Mouse (Mus musculus): ENCODE results near the gene Lsg1.

The Lsg1 gene

DNA sequence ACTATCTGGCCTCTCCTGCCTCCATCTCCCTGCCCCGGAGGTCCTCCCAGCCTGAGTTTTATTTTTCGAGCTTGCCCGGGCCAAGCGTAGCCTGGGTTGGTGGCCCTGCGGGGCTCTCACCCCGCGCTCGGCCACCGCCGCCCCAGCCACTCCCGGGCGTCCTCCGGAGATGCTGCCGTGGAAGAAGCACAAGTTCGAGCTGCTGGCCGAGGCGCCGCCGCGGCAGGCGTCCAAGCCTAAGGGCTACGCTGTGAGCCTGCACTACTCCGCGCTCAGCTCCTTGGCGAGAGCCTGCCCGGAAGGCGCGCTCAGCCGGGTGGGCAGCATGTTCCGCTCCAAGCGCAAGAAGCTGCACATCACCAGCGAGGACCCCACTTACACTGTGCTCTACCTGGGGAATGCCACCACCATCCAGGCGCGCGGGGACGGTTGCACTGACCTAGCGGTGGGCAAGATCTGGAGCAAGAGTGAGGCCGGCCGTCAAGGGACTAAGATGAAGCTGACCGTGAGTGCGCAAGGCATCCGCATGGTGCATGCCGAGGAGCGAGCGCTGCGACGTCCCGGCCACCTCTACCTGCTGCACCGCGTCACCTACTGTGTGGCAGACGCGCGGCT is 13.1 kb upstream of the Lsg1 start:
- in situ Hi-C loops (cut with MseI, MboI) = no loop called here

DNA sequence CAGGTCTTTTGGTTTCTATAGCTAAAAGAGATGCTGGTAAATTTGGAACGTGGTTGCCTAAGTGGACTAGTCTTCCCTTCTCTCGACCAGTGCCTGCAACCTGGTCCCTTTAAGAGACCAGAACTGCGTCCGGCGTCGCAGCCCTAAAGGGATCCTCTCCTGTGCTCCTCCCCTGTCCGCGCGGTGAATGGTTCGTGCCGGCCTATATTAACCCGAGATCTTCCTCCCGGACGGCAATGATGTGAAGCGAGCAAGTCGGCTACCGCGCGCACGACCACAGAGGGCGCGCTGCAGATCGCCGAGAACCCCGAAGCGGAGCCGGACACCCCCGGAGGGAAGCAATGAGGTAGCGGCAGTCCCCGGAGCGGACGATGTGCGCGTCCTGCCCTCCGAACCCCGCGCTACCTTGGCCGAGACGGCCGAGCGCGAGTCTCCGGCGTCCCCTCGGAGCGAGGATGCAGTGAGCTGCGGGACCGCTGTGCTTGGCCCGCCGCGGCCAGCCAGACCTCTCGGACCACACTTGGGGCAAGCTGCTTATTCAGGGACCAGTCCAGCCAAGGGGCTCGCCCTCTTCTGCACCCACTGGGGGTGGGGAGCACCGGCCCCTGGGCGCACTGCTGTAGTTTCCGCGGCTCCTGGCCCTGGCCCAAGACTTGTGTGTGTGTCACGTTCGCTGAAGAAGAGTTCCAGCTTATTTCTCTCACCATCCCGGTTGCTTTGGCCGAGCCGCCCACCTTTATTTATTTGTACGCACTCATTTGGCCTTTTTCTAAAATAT is 12.3 kb upstream of the Lsg1 start, which contains the start of gene Fam43a:
Gene Fam43a, plus strand, starts transcription at position 233 of the 778 bp plus-strand sequence.
- in situ Hi-C loops (cut with MseI, MboI) = loop anchor here (10.0 kb wide), 5 partner anchors 275 to 475 kb away; no protein-coding TSS in a partner anchor

DNA sequence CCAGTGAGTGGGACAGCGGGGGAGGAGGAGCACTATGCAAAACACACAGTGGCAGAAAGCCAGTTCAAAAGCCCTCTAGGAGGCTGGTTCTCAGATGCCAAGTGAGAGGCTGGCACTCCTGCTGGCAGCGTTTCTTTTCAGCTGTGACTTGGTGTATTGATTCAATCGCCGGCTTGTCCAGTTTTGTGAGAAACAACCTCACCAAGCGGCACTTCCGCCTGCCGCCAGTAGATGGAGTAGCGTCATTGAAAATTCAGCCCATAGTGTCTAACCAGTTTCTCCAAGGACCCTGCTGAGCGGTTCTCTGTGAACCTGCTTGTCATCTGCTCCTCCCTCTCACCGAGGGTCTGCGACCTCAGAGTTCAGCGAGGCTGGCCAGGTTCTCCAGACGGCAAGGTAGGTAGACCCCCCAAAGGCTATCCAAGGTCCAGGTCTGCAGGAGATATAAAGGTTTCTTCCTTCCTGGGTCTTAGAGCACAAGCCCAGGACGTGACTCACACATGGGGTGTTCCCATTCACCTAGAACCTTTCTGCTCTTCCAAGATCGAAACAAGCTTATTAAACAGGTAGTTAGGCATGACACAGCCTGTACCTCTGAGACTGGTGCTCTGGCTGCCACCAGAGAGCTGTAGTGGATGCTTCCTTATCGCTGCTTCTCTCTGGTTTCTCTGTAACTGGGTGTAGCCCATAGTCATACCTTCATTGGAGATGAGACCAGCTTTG is 9.7 kb upstream of the Lsg1 start:
- in situ Hi-C loops (cut with MseI, MboI) = loop anchor here (10.0 kb wide), 5 partner anchors 278 to 478 kb away; no protein-coding TSS in a partner anchor

DNA sequence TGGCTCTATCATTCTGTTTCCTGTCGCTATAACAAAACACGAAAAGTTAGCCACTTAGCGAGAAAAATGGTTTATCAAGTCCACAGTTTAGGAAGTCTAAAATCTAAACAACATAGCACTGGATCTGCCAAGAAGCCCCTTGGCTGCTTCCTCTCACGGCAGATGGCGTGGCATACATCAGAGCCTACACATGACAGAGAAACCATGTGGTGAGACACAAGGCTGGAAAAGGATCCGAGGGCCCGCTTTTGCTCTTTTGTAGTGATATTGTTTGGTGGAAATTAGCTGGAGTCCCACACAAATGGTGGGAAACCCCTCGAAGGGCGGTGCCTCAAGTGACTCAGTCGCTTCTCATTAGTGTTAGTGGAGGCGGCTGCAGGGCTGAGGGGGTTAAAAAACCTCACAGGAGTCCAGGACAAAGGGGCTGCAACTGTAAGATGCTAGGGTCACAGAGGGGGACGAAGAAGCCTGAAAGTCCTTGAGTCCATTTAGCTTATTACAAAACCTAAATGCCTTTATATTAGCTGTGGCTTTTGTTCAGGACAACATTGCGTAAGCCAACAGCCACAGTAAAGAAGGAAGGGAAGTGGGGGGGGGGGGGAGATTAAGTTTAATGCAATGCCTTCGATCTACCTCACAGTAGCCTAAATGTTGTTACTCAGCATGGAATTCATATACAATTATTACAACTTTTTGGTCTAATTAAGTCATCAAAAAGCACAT is 8.6 kb upstream of the Lsg1 start:
- in situ Hi-C loops (cut with MseI, MboI) = loop anchor here (10.0 kb wide), 5 partner anchors 279 to 479 kb away; no protein-coding TSS in a partner anchor

DNA sequence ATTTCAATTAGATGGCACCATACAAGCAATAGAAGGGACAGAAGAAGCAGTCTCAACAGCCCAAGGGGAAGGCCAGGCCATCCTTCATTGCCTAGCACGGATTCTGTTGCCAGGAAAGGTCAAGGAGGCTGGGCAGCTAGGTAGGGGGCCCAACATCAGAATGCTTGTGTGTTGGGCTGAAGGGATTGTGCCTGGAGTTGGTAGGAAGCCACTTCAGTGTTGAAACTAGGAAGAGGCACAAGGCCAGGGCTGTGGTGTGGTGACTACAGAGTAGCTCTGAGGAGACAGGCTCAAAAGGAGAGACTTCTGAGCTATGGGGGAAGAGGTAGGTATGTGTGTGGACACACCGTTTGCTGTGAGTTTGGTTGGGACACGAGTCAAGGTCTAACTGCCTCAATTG is 8.0 kb upstream of the Lsg1 start:
- in situ Hi-C loops (cut with MseI, MboI) = loop anchor here (10.0 kb wide), 5 partner anchors 279 to 479 kb away; no protein-coding TSS in a partner anchor

DNA sequence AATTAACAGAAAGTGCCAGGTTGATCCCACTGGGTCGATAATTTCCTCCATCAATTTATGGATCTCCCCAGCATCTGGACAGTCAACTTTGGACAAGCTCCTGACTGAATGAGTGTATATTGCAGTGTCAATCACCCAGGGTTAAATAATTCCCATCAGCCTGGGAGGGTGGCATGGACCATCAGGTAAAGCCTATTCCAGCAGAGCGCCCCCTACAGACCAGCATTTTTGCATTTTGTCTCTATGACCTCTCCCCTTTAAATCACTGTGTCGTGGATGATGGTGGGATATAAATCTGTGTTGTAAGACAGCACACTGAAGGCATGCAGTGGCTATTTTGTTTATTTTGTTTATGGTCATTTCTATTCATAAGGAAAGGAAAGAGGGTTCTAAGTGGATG is 4.6 kb upstream of the Lsg1 start:
- in situ Hi-C loops (cut with MseI, MboI) = loop anchor here (10.0 kb wide), 5 partner anchors 283 to 483 kb away; no protein-coding TSS in a partner anchor

DNA sequence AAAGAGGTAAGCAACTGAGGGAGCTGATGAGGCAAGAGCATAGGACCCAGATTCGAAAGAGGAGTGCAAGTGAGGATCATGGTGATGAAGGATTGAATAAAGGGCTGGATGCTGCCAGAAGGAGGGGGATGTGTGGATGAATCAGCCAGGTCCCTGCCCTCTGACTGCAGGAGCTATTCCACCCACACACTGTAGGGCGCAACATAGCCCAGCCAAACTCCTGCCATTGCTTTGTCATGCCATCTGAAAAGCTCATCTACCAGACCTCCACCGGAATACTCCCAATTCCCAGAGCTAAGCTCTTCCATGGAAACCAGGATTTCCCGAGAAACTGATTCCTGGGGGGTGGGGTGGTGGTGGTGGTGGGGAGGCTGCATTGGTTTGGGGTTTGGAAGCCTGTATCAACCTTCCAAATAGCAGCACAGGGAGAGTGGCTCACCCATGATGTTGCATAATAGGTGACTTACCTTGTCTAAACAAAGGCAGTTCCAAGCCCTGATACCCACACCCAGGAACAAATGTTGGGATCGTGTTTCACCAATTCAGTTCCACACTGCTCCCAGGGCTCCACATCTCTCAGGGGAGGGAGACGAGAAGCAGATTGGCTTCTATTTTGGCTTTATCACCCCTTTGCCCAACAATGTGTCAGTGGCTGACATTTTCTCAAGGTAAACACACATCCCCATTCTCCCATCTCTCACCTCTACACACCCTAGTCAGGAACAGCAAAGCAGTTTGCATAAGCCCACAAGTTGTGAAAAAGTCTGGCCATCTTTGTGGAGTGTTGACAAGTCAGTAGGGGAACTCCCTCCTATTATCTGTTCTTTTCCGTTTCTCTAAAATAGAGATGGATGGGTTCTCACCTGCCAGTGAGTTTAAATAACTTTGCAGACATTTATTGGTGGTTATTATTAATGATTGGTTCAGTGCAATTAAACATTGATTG is 3.1 kb upstream of the Lsg1 start:
- in situ Hi-C loops (cut with MseI, MboI) = loop anchor here (10.0 kb wide), 5 partner anchors 284 to 484 kb away; no protein-coding TSS in a partner anchor

DNA sequence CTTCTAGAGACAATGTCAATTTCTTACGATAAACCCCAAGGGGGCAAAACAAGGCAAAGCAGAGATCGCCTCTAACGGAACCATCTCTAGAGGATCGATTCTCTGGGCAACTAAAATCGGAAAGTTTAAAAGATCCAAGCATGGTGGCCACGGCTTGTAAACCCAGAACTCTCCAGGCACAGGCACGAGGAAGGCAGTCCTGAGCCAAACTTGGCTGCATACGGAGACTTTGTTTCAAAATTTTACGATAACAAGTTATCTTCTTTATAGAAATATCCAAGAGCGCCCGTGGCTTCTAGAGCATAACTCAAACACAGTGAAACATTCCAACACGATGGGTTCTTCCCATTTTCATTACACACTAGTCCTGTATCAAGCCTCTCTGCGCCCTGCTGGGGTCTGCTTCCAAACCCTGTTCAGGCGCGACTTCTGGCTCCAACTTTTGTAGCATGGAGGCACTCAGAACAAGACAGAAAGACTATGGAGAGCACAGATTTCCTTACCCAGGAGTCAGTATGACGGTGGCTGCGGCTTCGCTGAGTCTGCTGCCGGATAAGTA is 378 bp downstream of the Lsg1 start:
- in situ Hi-C loops (cut with MseI, MboI) = no loop called here

DNA sequence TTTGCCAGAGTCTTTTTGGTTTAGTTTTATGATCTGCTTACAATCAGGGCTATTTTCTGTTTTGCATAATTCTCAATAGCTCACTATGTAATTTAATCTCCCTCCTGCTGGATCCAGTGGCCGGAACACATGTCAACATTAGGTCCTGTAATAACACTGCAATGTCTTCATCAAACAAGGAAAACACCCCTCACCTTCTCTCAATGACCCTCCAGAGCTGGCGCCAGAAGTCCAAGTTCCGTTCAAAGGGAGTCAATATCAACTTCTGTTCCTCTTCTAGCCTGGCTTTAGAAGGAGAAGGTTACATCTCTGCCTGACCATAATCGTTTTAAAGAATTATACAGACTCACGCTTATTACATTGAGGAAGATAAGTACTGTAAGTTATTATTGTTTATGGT is 6.6 kb downstream of the Lsg1 start:
- in situ Hi-C loops (cut with MseI, MboI) = no loop called here

DNA sequence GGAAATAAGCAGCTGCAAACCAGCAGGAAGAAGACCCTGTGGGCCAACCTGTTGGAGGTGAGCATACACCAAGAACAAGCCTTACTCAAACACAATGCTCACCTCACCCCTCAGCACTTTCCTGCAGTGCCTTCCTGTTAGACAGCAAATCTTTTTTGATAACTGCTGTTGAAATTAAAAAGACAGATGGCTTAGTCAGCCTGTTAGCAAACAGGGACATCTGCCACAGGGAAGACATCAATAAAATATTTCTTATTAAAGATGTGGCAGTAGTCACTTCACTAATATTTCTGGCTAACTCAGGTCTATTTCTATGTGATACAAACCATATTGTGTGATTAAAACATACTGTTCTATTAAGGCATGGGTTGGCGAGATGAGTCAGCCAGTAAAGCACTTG is 11.0 kb downstream of the Lsg1 start:
- in situ Hi-C loops (cut with MseI, MboI) = no loop called here

DNA sequence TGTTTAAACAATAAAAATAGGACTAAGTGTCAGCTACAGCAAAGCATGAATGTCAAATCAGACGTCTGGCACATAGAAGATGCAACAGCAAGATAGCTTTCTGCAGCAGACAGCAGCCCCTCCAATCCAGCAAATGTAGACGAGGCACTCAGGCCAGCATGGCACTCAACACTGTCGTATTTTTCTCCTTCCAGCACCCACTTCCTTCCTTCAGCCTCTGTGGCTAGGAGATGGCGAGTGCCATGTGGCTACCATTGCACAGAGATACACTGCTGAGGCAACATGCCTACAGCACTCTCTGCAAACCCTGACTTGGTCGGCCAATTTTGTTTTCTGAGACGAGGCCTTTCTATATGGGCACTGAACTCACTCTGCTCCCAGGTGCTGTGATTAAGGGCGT is 11.6 kb downstream of the Lsg1 start:
- in situ Hi-C loops (cut with MseI, MboI) = no loop called here

DNA sequence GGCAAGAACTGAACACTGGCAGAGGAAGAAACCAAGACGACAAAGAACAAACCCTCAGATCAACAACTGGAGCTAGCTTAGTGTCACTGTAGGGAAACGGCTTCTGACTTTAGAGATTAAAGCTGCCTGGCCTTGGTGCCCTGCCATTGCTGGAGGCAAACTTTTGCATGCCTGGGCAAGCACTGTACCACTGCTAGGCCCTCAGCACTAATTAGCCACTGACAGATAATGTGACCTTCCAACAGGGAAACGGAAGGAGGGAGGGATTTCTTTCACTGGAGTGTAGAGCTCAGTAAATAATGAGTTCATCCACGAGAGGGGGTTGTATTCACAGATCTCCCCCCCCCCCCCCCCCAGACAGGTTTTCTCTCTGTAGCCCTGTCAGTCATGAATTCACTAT is 15.2 kb downstream of the Lsg1 start:
- in situ Hi-C loops (cut with MseI, MboI) = no loop called here

DNA sequence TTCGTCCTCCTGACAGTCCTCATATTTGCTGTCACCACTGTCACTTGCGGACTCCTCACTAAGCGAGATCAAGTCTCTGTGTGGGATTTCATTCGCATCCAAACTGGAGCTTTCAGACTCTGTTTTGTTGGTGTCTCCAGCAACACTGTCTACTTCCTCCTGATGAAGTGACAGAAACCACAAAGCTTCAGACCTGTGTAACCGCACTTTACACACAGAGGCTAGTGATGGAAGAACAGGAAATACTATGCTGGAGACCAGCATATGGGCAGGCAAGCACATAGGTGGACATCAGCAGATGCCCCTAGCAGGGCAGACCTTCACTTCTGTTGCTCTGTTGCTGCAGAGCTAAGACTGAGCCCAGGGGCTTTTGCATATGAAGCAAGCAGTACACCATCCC is 16.0 kb downstream of the Lsg1 start:
- in situ Hi-C loops (cut with MseI, MboI) = no loop called here

DNA sequence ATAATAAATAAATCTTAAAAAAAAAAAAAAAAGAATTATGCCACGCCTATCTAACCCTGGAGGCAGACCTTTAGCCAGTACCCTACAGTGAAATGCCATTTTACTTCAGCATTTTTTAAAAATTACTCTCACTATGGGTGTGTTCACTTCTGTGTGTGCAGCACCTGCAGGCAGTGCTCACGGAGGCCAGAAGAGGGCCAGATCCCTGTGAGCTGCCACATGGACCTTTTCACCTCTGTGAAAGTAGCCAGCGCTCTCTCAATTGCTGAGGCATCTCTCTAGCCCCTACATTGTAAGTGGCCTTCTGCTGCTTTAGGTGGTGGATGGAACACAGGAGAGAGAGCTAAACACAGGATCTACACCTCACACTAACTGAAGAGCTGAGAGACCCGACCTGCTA is 17.2 kb downstream of the Lsg1 start:
- in situ Hi-C loops (cut with MseI, MboI) = no loop called here

DNA sequence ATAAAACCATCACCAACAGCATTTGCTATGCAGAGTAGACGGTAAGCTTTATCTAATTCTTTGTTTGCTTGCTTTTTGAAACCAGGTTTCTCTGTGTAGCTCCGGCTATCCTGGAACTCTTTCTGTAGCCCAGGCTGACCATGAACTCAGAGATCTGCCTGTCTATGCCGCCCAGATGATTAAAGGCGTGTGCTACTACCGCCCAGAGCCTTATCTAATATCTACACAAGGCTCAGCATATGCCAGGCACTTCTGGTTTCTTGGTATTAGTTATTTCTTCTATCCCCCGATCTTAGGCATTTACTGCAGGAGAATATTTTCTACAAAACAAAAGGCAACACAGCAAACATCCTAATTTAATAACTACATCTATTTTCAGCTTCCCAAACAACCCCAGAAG is 21.8 kb downstream of the Lsg1 start:
- in situ Hi-C loops (cut with MseI, MboI) = no loop called here

DNA sequence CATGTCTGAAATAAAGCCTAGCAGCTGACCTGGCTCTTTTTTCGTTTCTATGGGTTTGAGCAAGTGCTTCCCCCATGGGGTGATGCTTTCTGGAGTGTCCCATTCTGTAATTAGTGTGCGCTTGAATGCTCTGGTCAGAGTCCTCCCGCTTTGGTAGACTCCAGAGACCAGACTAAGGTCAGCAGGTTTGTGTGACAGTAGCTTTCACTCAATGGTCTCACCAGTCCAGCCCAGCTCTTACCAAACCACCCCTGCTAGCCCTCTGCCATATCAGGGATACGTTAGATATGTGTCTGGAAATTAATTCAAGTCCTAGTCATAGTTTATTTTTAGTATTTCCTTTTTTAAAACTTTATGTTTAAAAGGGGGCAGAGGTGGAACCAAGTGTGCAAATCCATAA is 26.8 kb downstream of the Lsg1 start:
- in situ Hi-C loops (cut with MseI, MboI) = no loop called here

DNA sequence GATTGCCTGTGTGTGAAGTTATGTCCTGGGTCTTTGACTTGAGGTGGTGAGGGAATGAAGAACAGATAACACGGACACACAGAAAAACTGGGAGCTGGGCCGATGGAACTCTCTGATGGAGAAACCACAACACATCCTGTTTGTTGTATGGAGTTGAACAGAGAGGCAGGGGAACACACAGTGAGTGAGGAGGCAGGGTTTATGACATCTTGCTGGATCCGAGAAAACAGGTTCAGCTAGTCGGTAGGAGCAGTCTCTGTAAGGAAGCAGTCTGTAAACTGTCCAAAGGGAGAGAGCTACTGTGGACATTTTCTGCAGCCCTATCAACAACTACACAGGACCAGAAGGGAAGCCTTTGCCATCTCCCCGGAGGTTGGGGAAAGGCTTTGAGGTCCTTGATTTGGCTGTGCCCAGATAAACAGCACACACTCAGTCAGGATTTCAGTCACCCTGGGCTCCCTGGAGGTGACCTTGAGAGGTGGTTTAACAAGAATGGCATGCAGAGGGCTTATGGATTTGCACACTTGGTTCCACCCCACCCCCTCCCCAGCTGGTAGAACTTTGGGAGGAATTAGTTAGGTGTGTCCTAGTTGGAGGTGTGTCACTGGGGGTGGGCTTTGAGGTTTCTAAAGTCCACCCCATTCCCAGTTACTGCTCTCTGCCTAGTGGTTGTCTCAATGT is 27.9 kb downstream of the Lsg1 start:
- in situ Hi-C loops (cut with MseI, MboI) = no loop called here

DNA sequence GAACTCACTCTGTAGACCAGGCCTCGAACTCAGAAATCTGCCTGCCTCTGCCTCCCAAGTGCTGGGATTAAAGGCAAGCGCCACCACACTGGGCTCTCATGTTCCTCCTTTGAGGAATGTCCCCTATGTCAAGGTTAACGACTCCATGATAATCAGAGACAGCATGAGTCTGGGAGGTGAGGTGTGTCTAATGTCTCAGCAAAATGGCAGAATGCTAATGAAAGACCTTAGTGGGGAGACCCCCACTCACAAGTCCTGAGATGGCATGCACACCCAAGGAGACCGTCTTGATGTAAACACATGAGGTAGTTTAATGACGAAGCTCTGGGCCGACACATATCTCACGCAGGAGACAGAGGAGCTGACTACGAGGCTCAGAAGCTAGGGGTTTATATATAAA is 33.3 kb downstream of the Lsg1 start:
- in situ Hi-C loops (cut with MseI, MboI) = no loop called here

DNA sequence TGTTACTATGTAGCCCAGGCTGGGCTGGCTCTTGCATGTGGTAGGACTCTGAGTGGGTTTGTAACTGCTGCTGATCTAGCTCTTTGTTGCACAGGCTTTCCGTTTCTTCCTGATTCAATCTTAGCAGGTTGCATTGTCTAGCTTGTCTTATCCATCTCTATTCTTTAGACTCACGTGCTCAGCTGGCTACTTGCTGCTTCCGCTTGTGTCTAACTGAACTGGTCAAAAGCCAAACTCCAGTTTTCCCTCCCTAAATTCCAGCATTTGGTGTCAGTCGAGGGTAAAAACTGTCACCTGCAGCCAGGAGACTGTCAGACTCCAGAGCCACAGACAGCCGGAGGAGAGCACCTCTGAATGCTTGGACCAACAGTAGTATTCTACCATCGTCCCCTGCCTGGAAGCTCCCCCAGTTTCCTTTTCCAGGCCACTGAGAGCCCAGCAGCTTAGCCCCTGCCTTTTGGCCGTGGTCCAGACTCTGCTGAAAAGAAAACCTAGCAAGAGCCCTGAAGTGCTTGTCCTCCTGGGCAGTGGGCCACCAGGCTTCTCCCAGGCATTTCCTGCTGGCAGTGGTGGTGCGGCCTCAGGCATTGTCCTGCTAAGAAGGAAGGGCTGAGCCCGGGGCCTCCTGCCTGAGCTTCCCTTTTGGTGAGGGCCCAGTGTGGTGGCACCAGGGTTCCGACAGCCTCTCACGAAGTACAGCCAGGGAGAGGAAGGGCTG is 34.6 kb downstream of the Lsg1 start:
- in situ Hi-C loops (cut with MseI, MboI) = no loop called here

Measured in mouse trophoblast stem cell (cell line).